Mouse (Mus musculus) neutrophil, adult 5-6 weeks (primary cell): ENCODE data around the gene Cidec. TPM values are rescaled to one million over a fixed set of nuclear protein-coding genes. Genes with fewer than 3 reads are reported as not detected.
A peak's percentile ranks its signal among the peaks of the same experiment; 100 is the strongest.

Source experiments
- ATAC-seq: fragments of 151-379, 151-347 bp; 2 replicates; pipeline ENCODE4 v1.8.0; 2017; ENCODE audit warnings: mild to moderate bottlenecking, moderate TSS enrichment; ENCODE audit not compliant: insufficient number of reproducible peaks, poor library complexity, low FRiP score, severe bottlenecking; ENCODE audit errors: extremely low read depth
- total RNA-seq: library from RNA; stranded (forward); fragments of 200-1000 nt; gene quantifications from 2 replicates; pipeline ENCODE4 v1.2.3, GENCODE M21; 2017

Gene Cidec
- total RNA-seq, 1 experiment from 2014 or later = not detected

DNA sequence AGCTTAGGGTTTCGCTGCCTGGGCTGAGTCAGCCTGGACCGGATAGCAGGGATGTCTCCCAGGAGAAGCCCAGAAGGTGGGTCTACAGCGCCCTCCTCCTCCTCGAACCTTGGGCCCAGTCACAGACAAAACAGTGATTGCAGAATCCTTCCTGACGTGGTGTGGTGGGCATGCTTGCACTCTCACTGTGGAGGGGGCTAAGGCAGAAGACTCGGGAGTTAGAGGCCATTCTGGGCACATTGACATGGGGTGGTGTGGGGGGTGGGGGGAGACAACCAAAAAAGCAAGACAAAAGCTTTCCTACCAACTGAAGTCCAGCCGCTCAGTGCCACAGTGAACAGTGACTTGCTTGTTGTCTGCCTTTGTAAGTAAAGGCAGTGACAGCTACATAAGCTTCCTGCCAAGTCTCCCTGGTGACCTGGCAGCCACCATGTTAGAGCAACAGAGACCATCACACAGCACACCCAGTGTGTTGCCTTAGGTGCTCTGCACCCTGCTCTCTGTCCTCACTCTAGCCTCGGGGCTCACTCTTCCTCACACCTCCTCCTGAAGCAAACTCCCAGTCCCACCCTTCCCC is 51.1 kb downstream of the Cidec start:
- no peak for ATAC-seq

GRCm38 (mm10) chr6:113380480-113380879 is 55.1 kb downstream of the Cidec start:
- ATAC-seq = no peak

GRCm38 (mm10) chr6:113379246-113379645 is 56.3 kb downstream of the Cidec start:
- no peak for ATAC-seq

DNA sequence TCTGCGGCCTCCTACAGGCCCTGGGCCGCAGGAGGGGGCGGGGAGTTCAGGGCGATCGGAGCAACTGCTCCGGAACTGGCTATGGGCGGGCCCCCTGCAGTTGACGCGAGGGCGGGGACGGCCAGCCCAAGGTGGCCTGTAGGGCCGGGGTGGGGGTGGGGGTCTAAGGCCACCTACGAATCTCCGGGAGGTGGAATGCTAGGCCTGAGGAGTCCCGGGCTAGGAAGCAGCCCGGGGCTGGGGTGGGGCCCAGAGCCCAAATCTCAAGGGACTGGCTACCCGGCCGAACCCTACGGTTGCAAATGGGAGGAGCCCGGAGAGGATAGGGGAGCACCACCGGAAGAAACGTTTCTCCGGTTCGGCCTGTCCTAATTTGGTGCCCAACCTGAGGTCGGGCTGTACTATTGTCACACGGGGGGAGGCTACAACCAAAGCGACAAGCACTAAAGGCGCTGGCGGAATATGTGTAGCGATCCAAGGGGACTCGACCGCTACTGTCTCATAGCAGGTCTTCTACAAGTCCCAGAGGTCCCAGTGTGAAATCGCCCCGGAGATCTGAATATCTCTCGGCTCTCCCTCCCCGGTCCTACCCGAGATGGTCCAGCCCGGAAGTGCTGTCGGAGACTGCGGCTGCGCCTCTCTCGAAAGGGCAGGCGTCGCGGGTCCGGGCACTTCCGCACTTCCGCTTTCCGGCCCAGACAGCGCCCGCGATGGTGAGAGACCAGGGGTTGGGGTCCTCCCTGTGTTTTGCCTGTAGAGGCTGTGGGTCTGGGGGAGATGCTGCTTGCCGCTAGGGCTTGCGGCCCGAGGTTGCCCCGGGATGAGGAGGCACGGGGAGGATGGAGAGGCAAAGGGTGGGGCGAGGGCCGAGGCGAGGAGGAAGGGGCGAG is 57.8 kb downstream of the Cidec start, which contains the start of the genes Tada3 and Arpc4:
Tada3 (minus strand) TSS at position 388 of the 890 bp plus-strand sequence.
Arpc4 (plus strand) TSS at position 620 of the 890 bp plus-strand sequence.
- peak; percentile 78 for ATAC-seq

DNA sequence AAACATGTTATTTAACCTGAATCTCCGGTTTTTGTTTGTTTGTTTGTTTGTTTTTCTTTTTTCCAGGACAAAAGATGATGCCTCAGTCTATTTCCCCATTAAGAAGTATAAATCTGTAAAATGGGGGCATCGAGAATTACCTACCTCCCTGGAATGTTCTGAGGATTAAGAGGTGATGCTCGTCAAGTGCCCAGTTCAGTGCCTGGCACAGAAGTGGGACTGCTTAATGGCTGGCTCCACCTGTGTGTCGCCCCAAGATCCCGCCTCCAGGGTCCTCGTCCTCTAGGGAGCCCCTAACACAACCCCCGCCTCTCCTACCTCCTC is 58.4 kb downstream of the Cidec start:
- ATAC-seq = no peak

Other genes starting within 250 kb of the Cidec start
- 0.37 TPM in 1 of 2 replicates, not detected in the other for gene Lhfpl4, start 240.4 kb downstream of the Cidec start, total RNA-seq
- gene Mtmr14, start 197.9 kb downstream of the Cidec start, total RNA-seq = 53.1 and 63.1 TPM in 2 replicates
- 1.2 and 1.6 TPM in 2 replicates for gene Cpne9, start 153.5 kb downstream of the Cidec start, total RNA-seq
- 62.6 and 63.0 TPM in 2 replicates for gene Brpf1, start 128.6 kb downstream of the Cidec start, total RNA-seq
- gene Ogg1, start 108.8 kb downstream of the Cidec start, total RNA-seq = 6.0 and 9.5 TPM in 2 replicates
- gene Camk1, start 91.8 kb downstream of the Cidec start, total RNA-seq = 24.4 and 25.4 TPM in 2 replicates
- 27.2 and 31.6 TPM in 2 replicates for gene Tada3, start 57.9 kb downstream of the Cidec start, total RNA-seq
- 169 and 173 TPM in 2 replicates for gene Arpc4, start 57.6 kb downstream of the Cidec start, total RNA-seq
- 29.3 and 38.9 TPM in 2 replicates for gene Ttll3, start 46.5 kb downstream of the Cidec start, total RNA-seq
- gene Rpusd3, start 16.4 kb downstream of the Cidec start, total RNA-seq = 5.1 and 7.6 TPM in 2 replicates
- 6.2 and 7.7 TPM in 2 replicates for gene Jagn1, start 6.8 kb upstream of the Cidec start, total RNA-seq
- gene Il17re, start 22.7 kb upstream of the Cidec start, total RNA-seq = 0.12 and 0.25 TPM in 2 replicates
- gene Il17rc, start 35.7 kb upstream of the Cidec start, total RNA-seq = not detected in 2 replicates
- 8.5 and 9.8 TPM in 2 replicates for gene Creld1, start 47.5 kb upstream of the Cidec start, total RNA-seq
- 0.12 TPM in 1 of 2 replicates, not detected in the other for gene Prrt3, start 66.2 kb upstream of the Cidec start, total RNA-seq
- gene Emc3, start 95.9 kb upstream of the Cidec start, total RNA-seq = 27.6 and 38.4 TPM in 2 replicates
- gene Fancd2, start 95.9 kb upstream of the Cidec start, total RNA-seq = 0.86 and 1.4 TPM in 2 replicates
- gene Fancd2os, start 165.0 kb upstream of the Cidec start, total RNA-seq = not detected in 2 replicates
- 94.3 and 105 TPM in 2 replicates for gene Brk1, start 169.0 kb upstream of the Cidec start, total RNA-seq
- gene Vhl, start 188.2 kb upstream of the Cidec start, total RNA-seq = 14.9 and 17.6 TPM in 2 replicates
- gene Irak2, start 202.7 kb upstream of the Cidec start, total RNA-seq = 151 and 160 TPM in 2 replicates